Mouse (Mus musculus): ENCODE measurements around the gene Atp6v1d.

Gene Atp6v1d

GRCm38 (mm10) chr12:78790791-78791190 lies 70.6 kb downstream of the Atp6v1d start:
- no peak for DNase-seq
